Mouse (Mus musculus): ENCODE measurements at regions not wholly inside any gene's neighbourhood (a gene's known extent, or its start where the extent isn't known, plus 50 kb on each side); places are given as distances from the start of the nearest gene placed in this dataset.

GRCm38 (mm10) chr13:112073519-112074406, 214.5 kb upstream of the Ankrd55 start:
- no peak for DNase-seq (ENCODE audit: low spot score in 2 of 2)

DNA sequence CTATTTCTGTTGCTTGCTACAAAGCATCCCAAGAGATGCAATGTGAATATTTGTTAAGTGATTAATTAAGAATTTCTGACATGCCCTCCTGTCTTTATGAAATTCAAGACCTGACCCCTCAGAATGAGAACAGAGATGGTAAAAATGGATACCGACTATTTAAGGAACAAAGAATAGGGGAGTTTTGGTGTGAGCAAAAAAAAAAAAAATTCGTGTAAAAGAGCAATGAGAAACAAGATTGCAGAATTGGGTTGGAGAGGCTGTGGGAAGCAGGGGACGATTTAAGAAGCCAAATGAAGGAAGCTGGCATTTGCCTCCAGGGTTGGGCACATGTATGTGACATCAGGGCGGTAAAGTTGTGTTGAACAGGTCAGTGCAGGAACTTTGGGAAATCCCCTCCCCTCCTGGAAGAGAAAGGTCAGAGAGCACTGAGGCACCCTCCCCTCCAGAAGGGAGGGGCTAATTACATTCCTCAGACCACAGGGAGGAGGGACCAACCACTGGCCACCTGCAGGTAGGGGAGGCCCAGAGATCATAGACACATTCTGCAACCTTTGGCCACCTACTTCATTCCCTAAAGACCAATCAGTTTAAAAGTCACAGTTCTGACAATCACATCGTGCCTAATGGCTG, 212.3 kb upstream of the Ankrd55 start:
- no peak for DNase-seq (ENCODE audit: low spot score in 2 of 2)

DNA sequence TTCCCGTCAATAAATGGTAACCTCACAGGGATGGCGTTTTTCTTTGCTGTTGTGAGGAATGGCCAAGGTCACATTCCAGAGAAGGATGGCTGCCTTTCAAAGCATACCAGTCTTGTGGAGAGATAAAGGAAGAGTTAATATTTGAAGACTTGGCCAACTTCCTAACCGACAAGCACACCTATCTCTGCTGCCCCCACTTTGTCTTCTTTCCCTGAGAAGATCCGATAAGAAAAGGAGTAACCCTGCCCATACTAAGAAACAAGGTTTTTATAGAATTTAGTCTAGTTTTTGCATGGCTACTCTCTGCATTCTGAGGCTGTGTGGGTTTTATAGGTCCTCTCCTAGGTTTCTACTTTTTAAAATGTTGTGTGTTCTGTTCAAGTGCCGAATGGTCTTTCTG, 210.2 kb upstream of the Ankrd55 start:
- no peak for DNase-seq (ENCODE audit: low spot score in 2 of 2)

- no peak for DNase-seq (ENCODE audit: low spot score in 2 of 2)
Observed at GRCm38 (mm10) chr13:112081935-112082334, 206.3 kb upstream of the Ankrd55 start.

DNA sequence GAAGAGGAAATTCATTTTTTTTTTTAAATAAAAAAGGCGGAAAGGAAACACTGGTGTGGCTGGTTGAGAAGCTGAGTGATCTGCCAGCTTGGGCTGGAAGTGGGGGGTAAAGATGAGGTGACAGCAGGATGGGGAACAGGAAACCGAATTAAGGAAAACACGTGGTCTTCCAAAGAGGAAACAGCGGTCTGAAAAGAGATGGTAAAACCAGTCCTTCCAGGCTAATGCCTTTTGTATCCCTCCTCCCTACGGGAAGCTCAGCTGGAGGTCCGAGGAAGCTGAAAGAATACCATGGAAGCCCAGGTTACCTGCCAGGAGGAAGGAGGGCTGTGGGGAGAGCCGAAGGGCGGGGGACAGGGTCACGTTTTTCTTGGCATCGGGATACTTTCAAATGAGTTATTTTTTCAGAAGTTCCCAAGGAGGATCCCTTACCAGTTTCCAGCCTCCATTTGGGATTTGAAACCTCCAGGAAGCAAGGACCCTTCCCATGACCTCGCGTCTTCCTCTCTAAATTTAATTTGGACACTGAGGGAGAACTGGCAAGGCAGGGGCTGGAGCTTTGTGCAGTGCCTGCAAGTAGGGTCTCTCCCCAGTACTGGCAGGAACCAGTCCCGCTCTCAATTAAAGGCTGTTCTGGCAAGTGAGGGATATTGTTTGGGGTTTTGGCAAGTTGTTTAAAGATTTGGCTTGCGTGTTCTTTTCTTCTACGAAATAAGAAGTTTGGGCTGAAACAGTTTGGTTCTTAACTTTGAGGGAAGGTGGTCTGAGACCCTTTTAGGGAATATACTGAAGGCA, 203.6 kb upstream of the Ankrd55 start:
- DNase-seq (ENCODE audit: low spot score in 2 of 2): no peak

- DNase-seq (ENCODE audit: low spot score in 2 of 2): no peak
Observed at GRCm38 (mm10) chr13:112088312-112088771, 199.9 kb upstream of the Ankrd55 start.

GRCm38 (mm10) chr13:112090737-112091136, 197.5 kb upstream of the Ankrd55 start:
- DNase-seq (ENCODE audit: low spot score in 2 of 2): no peak

DNA sequence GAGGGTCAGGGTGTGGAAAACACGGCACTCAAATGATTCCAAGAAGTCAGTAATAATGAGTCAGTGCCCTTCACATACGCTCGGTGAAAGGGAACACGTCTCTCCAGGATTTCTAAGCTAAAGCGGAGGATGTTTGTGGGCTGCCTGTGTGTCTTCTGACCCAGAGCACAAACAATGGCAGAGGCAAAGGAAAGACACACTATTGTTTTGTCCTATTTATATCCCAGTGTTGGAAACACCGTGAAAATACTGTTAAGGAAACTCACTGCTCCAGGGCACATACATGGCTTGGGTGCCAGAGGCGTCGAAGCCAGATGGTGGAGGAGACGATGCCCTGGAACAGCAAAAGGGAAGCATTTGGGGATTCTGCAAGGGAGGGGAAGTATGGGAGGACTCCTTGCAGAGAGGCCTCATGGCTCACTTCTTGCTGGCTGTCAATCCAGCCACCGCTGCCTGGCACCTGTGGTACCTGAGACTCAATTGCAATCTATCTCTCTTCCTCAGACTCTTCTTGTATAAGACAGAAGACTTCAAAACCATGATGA, 192.6 kb upstream of the Ankrd55 start:
- no peak for DNase-seq (ENCODE audit: low spot score in 2 of 2)

DNA sequence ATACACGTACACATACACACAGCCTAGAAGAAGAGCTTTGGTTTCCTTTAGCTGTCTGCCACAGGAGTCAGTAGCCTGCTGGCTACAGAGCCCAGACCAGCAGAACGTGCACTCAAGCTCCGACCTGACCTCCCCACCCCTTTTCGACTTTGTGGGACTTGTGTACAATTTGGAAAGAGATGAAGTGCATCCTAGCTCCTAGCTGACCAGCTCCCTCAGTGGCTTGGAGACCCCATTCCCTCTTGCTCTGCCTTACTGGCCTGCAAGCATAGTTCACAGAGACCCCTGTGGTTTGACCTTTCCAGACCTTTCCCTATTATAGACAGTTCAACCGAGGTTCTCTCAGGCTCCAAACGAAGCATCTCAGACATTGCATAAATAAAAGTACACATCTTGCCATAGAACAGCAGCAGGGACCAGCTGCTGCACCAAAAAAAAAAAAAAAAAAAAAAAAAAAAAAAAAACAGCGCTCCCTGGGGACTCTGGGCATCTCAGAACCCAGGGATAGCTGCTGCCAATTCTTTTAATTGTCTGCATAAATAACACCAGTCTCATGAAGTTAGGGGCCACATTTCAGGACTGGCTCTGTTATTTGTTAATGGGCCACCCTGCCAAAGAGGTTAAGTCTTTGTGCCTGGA, 188.2 kb upstream of the Ankrd55 start:
- DNase-seq (ENCODE audit: low spot score in 2 of 2): no peak

DNA sequence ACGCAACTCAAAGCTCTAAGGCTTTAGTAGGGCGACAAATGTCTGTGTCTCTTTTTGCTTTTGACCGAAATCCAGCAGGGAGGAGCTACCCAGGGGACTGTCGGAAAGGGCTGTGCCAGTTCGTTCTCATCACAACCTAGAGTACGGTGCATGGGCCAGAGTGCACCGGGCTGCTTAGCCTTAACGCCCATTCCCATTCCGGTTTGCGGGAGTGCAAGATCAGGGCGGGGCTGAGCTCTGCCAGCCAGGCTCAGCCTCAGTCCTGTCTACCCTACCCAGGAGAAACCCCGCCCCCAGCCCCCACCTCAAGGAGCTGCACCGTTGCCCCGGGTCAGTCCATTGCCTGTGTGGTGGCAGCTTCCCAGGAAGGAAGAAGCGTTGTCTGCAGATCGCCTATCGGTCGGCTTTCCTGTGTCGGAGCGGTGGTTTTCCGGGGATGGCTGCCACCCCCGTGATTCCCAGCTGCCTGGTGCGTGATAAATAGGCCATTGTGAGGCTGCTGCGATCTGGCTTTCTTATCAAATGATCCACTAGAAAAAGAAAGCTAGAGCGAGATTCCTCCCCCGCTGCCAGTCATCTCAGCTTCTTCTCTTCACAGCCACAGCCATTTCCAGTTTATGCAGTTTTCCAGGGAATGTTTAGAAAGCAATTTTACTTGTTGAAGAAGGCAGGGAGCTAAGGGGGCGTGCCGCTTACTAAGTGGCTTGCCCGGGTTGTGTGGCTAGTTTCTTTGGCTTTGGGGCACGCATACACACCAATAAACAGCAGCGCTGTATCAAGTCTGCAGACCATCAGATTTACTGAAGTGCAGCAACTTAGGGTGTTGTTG, 187.4 kb upstream of the Ankrd55 start:
- peak; percentile 41 to 47 for DNase-seq (ENCODE audit: low spot score in 2 of 2)

DNA sequence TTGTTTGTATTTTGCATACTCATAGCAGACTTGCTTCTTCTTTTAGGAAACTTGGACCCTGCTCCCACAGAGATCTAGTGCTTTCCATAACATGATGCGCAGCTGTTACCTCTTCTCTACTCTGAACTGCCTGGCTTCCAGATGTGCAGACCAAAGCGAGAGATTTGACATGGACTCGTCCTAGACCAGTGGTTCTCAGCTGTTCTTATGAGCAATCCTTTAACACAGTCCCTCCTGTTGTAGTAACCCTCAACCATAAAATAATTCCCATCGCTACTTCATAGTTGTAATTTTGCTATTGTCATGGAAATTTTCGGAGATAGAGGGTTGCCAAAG, 186.9 kb upstream of the Ankrd55 start:
- no peak for DNase-seq (ENCODE audit: low spot score in 2 of 2)

DNA sequence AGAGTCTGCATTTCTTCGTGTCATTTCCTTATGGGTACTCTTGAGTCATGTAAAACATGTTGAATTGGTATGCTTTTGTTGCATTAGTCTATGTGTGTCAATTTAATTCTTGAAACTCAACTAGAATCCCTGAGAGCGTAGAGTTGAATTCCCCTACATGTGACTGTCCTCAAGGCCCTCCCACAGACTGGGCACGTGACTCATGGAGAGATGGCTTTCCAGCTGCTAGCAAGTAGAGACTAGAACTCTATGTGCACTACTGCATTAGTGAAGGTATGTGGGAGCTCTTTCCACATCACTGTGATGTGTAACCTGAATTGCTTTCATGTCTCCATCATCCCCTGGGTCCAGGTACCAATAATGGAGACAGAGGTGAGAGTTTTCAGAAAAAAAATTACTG, 182.3 kb upstream of the Ankrd55 start:
- no peak for DNase-seq (ENCODE audit: low spot score in 2 of 2)

DNA sequence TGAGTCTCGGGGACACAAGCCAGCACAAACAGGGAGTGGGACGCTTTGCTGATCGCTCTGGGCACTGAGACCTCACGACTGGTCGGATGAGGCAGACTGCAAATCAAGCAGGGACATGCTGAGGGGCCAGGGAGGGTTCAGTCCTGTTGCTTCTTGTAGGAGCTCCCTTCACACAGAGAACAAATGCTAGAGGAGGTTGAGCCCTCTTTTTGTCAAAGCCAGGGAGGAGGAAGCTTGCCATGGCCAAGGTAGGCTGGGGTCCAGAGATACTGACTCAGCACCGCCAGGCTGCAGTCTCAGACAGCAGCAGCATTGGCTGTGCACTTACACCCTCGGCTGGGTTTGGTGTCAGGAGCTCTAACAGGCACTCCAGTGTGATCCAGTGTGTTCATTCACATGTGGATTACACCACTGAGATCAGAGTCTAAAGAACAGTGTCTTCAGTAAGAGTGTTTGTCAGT, 173.5 kb upstream of the Ankrd55 start:
- DNase-seq (ENCODE audit: low spot score in 2 of 2): no peak

- DNase-seq (ENCODE audit: low spot score in 2 of 2): no peak
Observed at GRCm38 (mm10) chr13:112116101-112116726, 172.0 kb upstream of the Ankrd55 start.

DNA sequence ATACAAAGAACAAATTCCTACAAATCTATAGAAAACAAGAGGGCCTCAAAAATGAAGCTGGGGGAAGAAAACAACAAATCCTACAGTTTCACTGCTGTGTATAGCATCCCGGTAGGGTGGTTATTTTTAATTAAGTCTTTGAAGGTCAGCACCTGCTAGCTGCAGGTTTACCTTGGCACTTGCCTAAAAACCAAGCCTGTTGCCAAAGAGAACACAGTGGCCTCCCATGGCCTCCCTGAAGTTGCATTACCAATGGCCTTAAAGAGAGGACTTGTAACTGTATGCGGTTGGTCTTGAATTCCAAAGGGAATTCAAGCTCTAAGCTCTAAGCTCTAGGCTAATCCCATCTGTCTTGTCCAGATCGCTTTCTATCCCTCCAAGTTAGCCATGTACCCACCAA, 169.7 kb upstream of the Ankrd55 start:
- no peak for DNase-seq (ENCODE audit: low spot score in 2 of 2)

GRCm38 (mm10) chr13:112119611-112120041, 168.6 kb upstream of the Ankrd55 start:
- peak in 1 of 2 experiments; percentile 11 for DNase-seq (ENCODE audit: low spot score in 2 of 2)

GRCm38 (mm10) chr13:112120346-112120745, 167.9 kb upstream of the Ankrd55 start:
- no peak for DNase-seq (ENCODE audit: low spot score in 2 of 2)

DNA sequence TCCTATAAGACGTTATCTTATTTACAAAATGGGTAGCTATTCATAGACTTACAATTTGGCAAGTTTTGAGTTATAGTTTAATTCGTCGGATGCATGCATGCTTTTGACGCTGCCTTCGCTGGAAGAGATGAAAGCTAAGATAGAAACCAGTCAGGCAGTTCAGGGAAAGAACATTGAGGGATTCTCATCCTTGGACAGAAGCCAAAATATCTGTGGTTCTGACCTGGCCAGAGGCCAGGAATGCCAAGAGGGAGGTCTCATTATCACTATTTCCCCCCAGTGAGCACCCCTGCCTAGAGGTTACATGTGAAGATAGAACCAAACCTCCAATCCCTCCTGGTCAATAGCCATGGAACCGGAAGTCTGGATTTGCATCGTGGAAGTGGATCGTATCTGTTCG, 167.1 kb upstream of the Ankrd55 start:
- no peak for DNase-seq (ENCODE audit: low spot score in 2 of 2)

DNA sequence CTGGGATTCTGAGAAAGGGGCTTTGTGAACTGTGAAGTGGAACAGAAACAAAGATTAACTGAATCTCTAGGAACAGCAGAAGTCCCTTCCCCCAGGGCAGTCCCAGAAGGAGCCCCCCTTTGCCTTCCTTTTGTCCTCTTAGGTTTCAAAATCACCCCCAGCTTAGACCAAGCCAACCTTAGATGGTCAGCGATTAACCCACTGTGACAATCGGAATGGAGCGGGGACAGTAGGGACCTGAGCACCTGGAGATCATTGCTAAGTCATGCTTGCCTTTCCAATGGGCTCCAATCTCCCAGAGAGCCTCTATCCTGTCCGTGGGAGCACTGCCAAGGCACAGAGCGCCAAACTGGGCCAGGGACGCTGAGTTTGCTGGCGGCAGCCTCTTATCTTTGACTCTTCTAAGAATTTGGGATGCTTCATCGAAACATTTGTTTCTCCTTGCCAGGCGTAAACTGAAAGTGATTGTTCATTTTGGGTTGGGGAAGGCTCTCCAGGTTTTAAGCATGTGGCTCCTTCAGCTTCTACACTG, 165.3 kb upstream of the Ankrd55 start:
- DNase-seq (ENCODE audit: low spot score in 2 of 2): no peak

Data from frontal cortex, postnatal 10 days (tissue).